In genomic region chr11:76655106-76655505, GRCm38 (mm10) we compare ENCODE assay signal across 9 mouse cellular contexts. TPM values are rescaled to one million over a fixed set of nuclear protein-coding genes. Genes with fewer than 3 reads are reported as not detected.
A peak's percentile ranks its signal among the peaks of the same experiment; 100 is the strongest.
DNase-seq lines count a peak whose midpoint lies in the region; ATAC-seq and TF ChIP-seq lines count a peak whose summit lies in the region.
"Had no signal": no experiment of that assay in that cellular context is flagged by ENCODE, and none has a peak within 500 bp of the region (broad histone marks: within the 10 kb centered on the region; RNA-seq: fewer than 3 reads in every experiment).

No protein-coding gene starts in this region.

- no peak overlapping the region for H3K27ac ChIP-seq in cerebellum, adult 2 months (ENCODE audit: insufficient read depth, low read length)
- H3K27ac ChIP-seq in heart, embryonic 15.5 days, result no peak overlapping the region

- no peaks in the 10 kb centered on the region for H3K36me3 ChIP-seq in heart, embryonic 15.5 days
- H3K36me3 ChIP-seq: G1E had no signal

- DNase-seq in cerebellum, adult 2 months, result peak; percentile 43
- DNase-seq in 416B (ENCODE audit: low read depth), result peak; percentile 69
- peak; percentile 13 for DNase-seq in c-Kit-positive CD71-positive TER-119-positive erythroid progenitor cells, embryonic 14.5 days (ENCODE audit: low spot score)
- DNase-seq in kidney, postnatal 14 days, result peak; percentile 66
- peak; percentile 59 for DNase-seq in lung, postnatal 36 days
- peak; percentile 27 for DNase-seq in thymus, postnatal 25 days

- TF ChIP-seq CTCF in cerebellum, adult 2 months (IDR thresholded peaks at IDR 0.05; ENCODE audit: borderline replicate concordance, insufficient read depth, low read depth, low read length), result peak; percentile 17; the same call in 1 of the 2 replicates

- peak overlapping the region; percentile 54 for H3K4me2 ChIP-seq in heart, embryonic 15.5 days

- no peak for TF ChIP-seq POLR2A in cerebellum, adult 2 months (IDR thresholded peaks at IDR 0.05; ENCODE audit: borderline replicate concordance, insufficient read depth, low read length)

- H3K4me3 ChIP-seq in cerebellum, adult 2 months (replicated peaks; ENCODE audit: insufficient read depth, low read depth, low read length), result no peak overlapping the region
- peak overlapping the region; percentile 33 for H3K4me3 ChIP-seq in heart, embryonic 15.5 days

- no peaks in the 10 kb centered on the region for H3K9me3 ChIP-seq in heart, embryonic 15.5 days (replicated peaks)
- H3K9me3 ChIP-seq: G1E had no signal

- 6% methylated on average over 10 of the region's 10 CpGs for WGBS in cerebellum, adult 2 months
- 6% methylated on average over 10 of the region's 10 CpGs for WGBS in heart, embryonic 15.5 days

- no peak for ATAC-seq in cerebellum, adult (ENCODE audit: insufficient number of reproducible peaks, low FRiP score, low TSS enrichment)
- no peak for ATAC-seq in heart, embryonic 15.5 days (replicated peaks; ENCODE audit: insufficient number of reproducible peaks, insufficient read depth, low FRiP score, low read depth)

- H3K4me1 ChIP-seq in cerebellum, adult 2 months (ENCODE audit: control insufficient read depth, insufficient read depth, low read length), result peaks cover 7% of the 10 kb centered on the region
- H3K4me1 ChIP-seq in heart, embryonic 15.5 days (replicated peaks), result no peaks in the 10 kb centered on the region

- no peaks in the 10 kb centered on the region for H3K27me3 ChIP-seq in cerebellum, adult 2 months (ENCODE audit: control insufficient read depth, insufficient read depth, low read length)
- peaks cover 3% of the 10 kb centered on the region; the same call in 1 of the 2 replicates for H3K27me3 ChIP-seq in heart, embryonic 15.5 days

- no peak overlapping the region for H3K9ac ChIP-seq in heart, embryonic 15.5 days

RNA-seq across cellular contexts. Expression of gene Bhlha9, which starts 17.2 kb away (rescaled TPM):
- polyA plus RNA-seq in cerebellum, adult 2 months (2012; rRNA removed), result 3.0 and 4.3 TPM in 2 replicates
- 0.10 and 0.34 TPM in 2 replicates for polyA plus RNA-seq in heart, embryonic 15.5 days (2015; fragmentation: Nextera tagmentation; extraction: Ambion mirVana)
- polyA plus RNA-seq: G1E had no signal

RNA-seq across cellular contexts. Expression of gene Trarg1, which starts 24.5 kb away (rescaled TPM):
- polyA plus RNA-seq in cerebellum, adult 2 months (2012; rRNA removed), result 0.21 and 0.38 TPM in 2 replicates
- 0.24 and 0.33 TPM in 2 replicates for polyA plus RNA-seq in heart, embryonic 15.5 days (2015; fragmentation: Nextera tagmentation; extraction: Ambion mirVana)
- polyA plus RNA-seq: G1E had no signal

RNA-seq across cellular contexts. Expression of gene Abr, which starts 33.0 kb away (rescaled TPM):
- polyA plus RNA-seq in cerebellum, adult 2 months (2012; rRNA removed), result 168 and 170 TPM in 2 replicates
- 19.9 and 28.2 TPM in 2 replicates for polyA plus RNA-seq in heart, embryonic 15.5 days (2015; fragmentation: Nextera tagmentation; extraction: Ambion mirVana)
- polyA plus RNA-seq: G1E had no signal

Comparison
In these comparisons a context has a peak if more than half of its experiments do, and no peak if none do; other contexts are left out.
1. DNase-seq: peak in every context shown above with its lines; median percentile 69 in 416B; 66 in kidney, postnatal 14 days; 59 in lung, postnatal 36 days; 43 in cerebellum, adult 2 months; 27 in thymus, postnatal 25 days; 13 in c-Kit-positive CD71-positive TER-119-positive erythroid progenitor cells, embryonic 14.5 days.